In the genomic region with DNA sequence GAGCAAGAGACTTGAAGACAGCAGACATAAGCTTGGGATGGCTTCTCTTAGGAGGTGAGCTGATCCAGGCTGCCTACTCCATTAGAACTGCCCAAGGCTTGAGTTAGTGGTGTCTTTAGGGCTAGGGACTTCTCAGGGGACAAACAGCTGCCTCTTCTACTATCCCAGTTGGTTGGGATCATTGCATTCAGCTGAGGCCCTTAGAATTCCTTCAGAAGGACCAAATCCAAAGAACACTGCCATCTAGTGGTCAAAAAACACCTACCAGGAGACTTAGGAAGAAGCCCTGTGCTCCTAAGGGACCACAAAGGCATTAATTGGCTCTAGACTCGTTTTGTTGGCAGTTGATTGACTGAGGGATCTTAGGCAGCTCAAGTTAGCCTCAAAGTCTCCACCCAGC, we compare ENCODE assay signal across 8 mouse cellular contexts. TPM values are rescaled to one million over a fixed set of nuclear protein-coding genes. Genes with fewer than 3 reads are reported as not detected.
DNase-seq lines count a peak whose midpoint lies in the region; ATAC-seq and TF ChIP-seq lines count a peak whose summit lies in the region.

No protein-coding gene starts in this region.

- peak; percentile 60 to 76 for DNase-seq in heart, adult 9 months (ENCODE audit: low spot score in 2 of 2)
- DNase-seq in CH12.LX (ENCODE audit: extremely low read depth): peak; percentile 61
- peak; percentile 49 to 65 for DNase-seq in cerebellum, adult 2 months
- no peak for DNase-seq in left cerebral cortex, adult 2 months (ENCODE audit: extremely low spot score in 1 of 2, low spot score in 2 of 2)
- DNase-seq in ovary, postnatal 10 days (ENCODE audit: low spot score): no peak

- H3ac ChIP-seq in myocyte (ENCODE audit: control insufficient read depth, insufficient read length): no peak overlapping the region

- H3K79me2 ChIP-seq in CH12.LX (replicated peaks; ENCODE audit: control insufficient read depth, extremely low read depth, insufficient read depth, poor library complexity, severe bottlenecking): no peaks in the 10 kb centered on the region
- H3K79me2 ChIP-seq in myocyte (ENCODE audit: control insufficient read depth, insufficient read depth): no peaks in the 10 kb centered on the region

- H3K27me3 ChIP-seq in heart, embryonic 11.5 days (ENCODE audit: control insufficient read depth, insufficient read depth, low read length): no peaks in the 10 kb centered on the region
- H3K27me3 ChIP-seq in CH12.LX (replicated peaks): no peaks in the 10 kb centered on the region
- no peaks in the 10 kb centered on the region for H3K27me3 ChIP-seq in cerebellum, adult 2 months (ENCODE audit: control insufficient read depth, insufficient read depth, low read length)
- no peaks in the 10 kb centered on the region for H3K27me3 ChIP-seq in heart, embryonic 16.5 days (ENCODE audit: control insufficient read depth, insufficient read depth, low read length)
- no peaks in the 10 kb centered on the region for H3K27me3 ChIP-seq in myocyte (ENCODE audit: control insufficient read depth, insufficient read depth, insufficient read length)

- no peak for TF ChIP-seq POLR2A in CH12.LX (IDR thresholded peaks at IDR 0.05; ENCODE audit: low read depth, low read length)
- no peak for TF ChIP-seq POLR2A in cerebellum, adult 2 months (IDR thresholded peaks at IDR 0.05; ENCODE audit: borderline replicate concordance, insufficient read depth, low read length)
- no peak for TF ChIP-seq POLR2A in myocyte (IDR thresholded peaks at IDR 0.05; ENCODE audit: insufficient read length, low read depth)

- WGBS in heart, embryonic 11.5 days (ENCODE audit: insufficient replicate concordance): 3% methylated on average over 1 of the region's 1 CpGs
- WGBS in cerebellum, adult 2 months: 3% methylated on average over 1 of the region's 1 CpGs
- 6% methylated on average over 1 of the region's 1 CpGs for WGBS in heart, embryonic 16.5 days

- TF ChIP-seq CTCF in CH12.LX (conservative IDR thresholded peaks at IDR 0.05 in 1 of 2, IDR thresholded peaks at IDR 0.05 in 1 of 2; ENCODE audit: low read depth in 2 of 2, low read length in 2 of 2): peak; percentile 81 to 90
- peak; percentile 53; the same call in 1 of the 2 replicates for TF ChIP-seq CTCF in cerebellum, adult 2 months (IDR thresholded peaks at IDR 0.05; ENCODE audit: borderline replicate concordance, insufficient read depth, low read depth, low read length)
- TF ChIP-seq CTCF in left cerebral cortex, adult 2 months (IDR thresholded peaks at IDR 0.05): peak; percentile 90

- in situ Hi-C loops in CH12.LX (cut with MboI; ENCODE audit: low pct_ligation_motif_present, low pct_unique_long_range_greater_than_20kb, low sequenced_read_pairs): loop anchor here (5.0 kb wide), 1 partner anchor 37 kb away; no protein-coding TSS in a partner anchor

- no peak overlapping the region for H3K9ac ChIP-seq in heart, embryonic 11.5 days (ENCODE audit: low read depth, low read length)
- H3K9ac ChIP-seq in CH12.LX (ENCODE audit: insufficient read depth, low read depth): no peak overlapping the region
- H3K9ac ChIP-seq in heart, embryonic 16.5 days (ENCODE audit: low read length): no peak overlapping the region

- intact Hi-C loops in left cerebral cortex, adult 2 months (cut with DNase I): loop anchor here (10.0 kb wide), 2 partner anchors 280 to 560 kb away; no protein-coding TSS in a partner anchor

- peaks cover 6% of the 10 kb centered on the region; the same call in 1 of the 2 replicates for H3K4me1 ChIP-seq in heart, embryonic 11.5 days (ENCODE audit: control insufficient read depth, insufficient read depth, low read length)
- no peaks in the 10 kb centered on the region for H3K4me1 ChIP-seq in CH12.LX (ENCODE audit: control insufficient read depth in 1 of 2, insufficient read depth in 2 of 2)
- peaks cover 3% of the 10 kb centered on the region for H3K4me1 ChIP-seq in cerebellum, adult 2 months (ENCODE audit: control insufficient read depth, insufficient read depth, low read length)
- H3K4me1 ChIP-seq in heart, embryonic 16.5 days (ENCODE audit: control insufficient read depth, insufficient read depth, low read length): peaks cover 6% of the 10 kb centered on the region

- no peak for TF ChIP-seq EP300 in CH12.LX (IDR thresholded peaks at IDR 0.05; ENCODE audit: low read length)

- dilution Hi-C loops in CH12.LX (cut with MboI; ENCODE audit: extremely low pct_ligation_motif_present, extremely low pct_unique_long_range_greater_than_20kb, low sequenced_read_pairs): no loop called here

- no peaks in the 10 kb centered on the region for H3K9me3 ChIP-seq in heart, embryonic 11.5 days (replicated peaks; ENCODE audit: control insufficient read depth, low read length)
- no peaks in the 10 kb centered on the region for H3K9me3 ChIP-seq in CH12.LX (replicated peaks; ENCODE audit: low read length)
- H3K9me3 ChIP-seq in heart, embryonic 16.5 days (replicated peaks; ENCODE audit: control insufficient read depth, low read length): no peaks in the 10 kb centered on the region

- H3K27ac ChIP-seq in heart, embryonic 11.5 days (ENCODE audit: low read depth, low read length): no peak overlapping the region
- no peak overlapping the region for H3K27ac ChIP-seq in CH12.LX (ENCODE audit: insufficient read depth, low read depth)
- no peak overlapping the region for H3K27ac ChIP-seq in cerebellum, adult 2 months (ENCODE audit: insufficient read depth, low read length)
- peak overlapping the region; percentile 23; the same call in 1 of the 2 replicates for H3K27ac ChIP-seq in heart, embryonic 16.5 days (ENCODE audit: low read length)
- H3K27ac ChIP-seq in left cerebral cortex, adult 2 months: no peak overlapping the region

- H3K4me3 ChIP-seq in heart, embryonic 11.5 days (ENCODE audit: low read depth, low read length): no peak overlapping the region
- H3K4me3 ChIP-seq in CH12.LX (replicated peaks in 1 of 3; ENCODE audit: low read depth in 2 of 3, low read length in 2 of 3, poor library complexity in 1 of 3) (no peak overlapping the region), myocyte (no peak overlapping the region)
- H3K4me3 ChIP-seq in cerebellum, adult 2 months (replicated peaks; ENCODE audit: insufficient read depth, low read depth, low read length): no peak overlapping the region
- H3K4me3 ChIP-seq in heart, embryonic 16.5 days (ENCODE audit: low read length): no peak overlapping the region
- no peak overlapping the region for H3K4me3 ChIP-seq in left cerebral cortex, adult 2 months

- TF ChIP-seq RAD21 in CH12.LX (IDR thresholded peaks at IDR 0.05; ENCODE audit: low read depth, low read length): peak; percentile 51

- H3K4me2 ChIP-seq in heart, embryonic 11.5 days: no peak overlapping the region
- no peak overlapping the region for H3K4me2 ChIP-seq in CH12.LX (ENCODE audit: insufficient read depth, low read depth, poor library complexity, severe bottlenecking)
- no peak overlapping the region for H3K4me2 ChIP-seq in heart, embryonic 16.5 days (ENCODE audit: low read depth, low read length)
- peak overlapping the region; percentile 3 for H3K4me2 ChIP-seq in myocyte (ENCODE audit: low read depth)

- ATAC-seq in heart, embryonic 11.5 days (replicated peaks; ENCODE audit: insufficient number of reproducible peaks, low FRiP score, low TSS enrichment): no peak
- ATAC-seq in heart, embryonic 16.5 days (replicated peaks; ENCODE audit: extremely low read depth, insufficient read depth, low FRiP score): no peak

- no peaks in the 10 kb centered on the region for H3K36me3 ChIP-seq in heart, embryonic 11.5 days (ENCODE audit: control insufficient read depth, insufficient read depth, low read length)
- H3K36me3 ChIP-seq in CH12.LX (replicated peaks in 1 of 2; ENCODE audit: control insufficient read depth in 1 of 2, insufficient read depth in 1 of 2, low read length in 1 of 2) (peaks cover 24 to 81% of the 10 kb centered on the region in 2 experiments), myocyte (ENCODE audit: control insufficient read depth, insufficient read depth) (peaks cover 3% of the 10 kb centered on the region)
- H3K36me3 ChIP-seq in heart, embryonic 16.5 days (ENCODE audit: control insufficient read depth, insufficient read depth): peaks cover 2% of the 10 kb centered on the region; the same call in 1 of the 2 replicates

TF ChIP-seq in CH12.LX, 34 proteins besides CTCF, POLR2A, EP300 and RAD21 (continues in another document):
- TF ChIP-seq JUND (conservative IDR thresholded peaks at IDR 0.05; ENCODE audit: low read depth, low read length) (no peak), RCOR1 (conservative IDR thresholded peaks at IDR 0.05; ENCODE audit: low read depth, low read length) (no peak), MAX (IDR thresholded peaks at IDR 0.05; ENCODE audit: low read length) (no peak)

TF ChIP-seq in myocyte, 11 proteins besides CTCF, POLR2A, EP300 and RAD21 (continues in another document):
- no peak for TF ChIP-seq MYOG (IDR thresholded peaks at IDR 0.05; ENCODE audit: control insufficient read depth in 1 of 3, insufficient read depth in 1 of 3, insufficient read length in 2 of 3, low read depth in 2 of 3)
- no peak for TF ChIP-seq TCF12 (IDR thresholded peaks at IDR 0.05; ENCODE audit: insufficient read depth, poor library complexity, severe bottlenecking)

RNA-seq across cellular contexts. Expression of gene Atox1, which starts 16.3 kb away (rescaled TPM):
- polyA plus RNA-seq in heart, embryonic 11.5 days (2014; fragmentation: Nextera tagmentation; extraction: Ambion mirVana): 273 and 292 TPM in 2 replicates
- total RNA-seq in CH12.LX (2012; rRNA removed): 445 and 523 TPM in 2 replicates
- total RNA-seq in CH12.LX (2014; rRNA removed): 382 and 398 TPM in 2 replicates
- 242 and 264 TPM in 2 replicates for polyA plus RNA-seq in CH12.LX (2012; ENCODE audit: insufficient read length, low read depth)
- polyA plus RNA-seq in cerebellum, adult 2 months (2012; rRNA removed): 203 and 218 TPM in 2 replicates
- 213 and 263 TPM in 2 replicates for polyA plus RNA-seq in heart, embryonic 16.5 days (2015; fragmentation: Nextera tagmentation; extraction: Ambion mirVana)
- total RNA-seq in left cerebral cortex, adult 2 months (2021): 10 to 100 TPM; 87.0 to 97.9 TPM
- polyA plus RNA-seq in myocyte (2012; fragmentation: generic; extraction: Trizol): 264 TPM

RNA-seq across cellular contexts. Expression of gene Sparc, which starts 21.8 kb away (rescaled TPM):
- polyA plus RNA-seq in heart, embryonic 11.5 days (2014; fragmentation: Nextera tagmentation; extraction: Ambion mirVana): 1,182 and 1,259 TPM in 2 replicates
- total RNA-seq in CH12.LX (2012; rRNA removed) (0.13 and 0.34 TPM in 2 replicates), CH12.LX (2014; rRNA removed) (not detected in 2 replicates)
- polyA plus RNA-seq in CH12.LX (2012; ENCODE audit: insufficient read length, low read depth) (0.40 and 0.57 TPM in 2 replicates), myocyte (2012; fragmentation: generic; extraction: Trizol) (1,961 TPM)
- polyA plus RNA-seq in cerebellum, adult 2 months (2012; rRNA removed): 1,317 and 1,324 TPM in 2 replicates
- 1,876 and 1,966 TPM in 2 replicates for polyA plus RNA-seq in heart, embryonic 16.5 days (2015; fragmentation: Nextera tagmentation; extraction: Ambion mirVana)
- total RNA-seq in left cerebral cortex, adult 2 months (2021): 100 to 1,000 TPM; 177 to 202 TPM

RNA-seq across cellular contexts. Expression of gene G3bp1, which starts 24.7 kb away (rescaled TPM):
- polyA plus RNA-seq in heart, embryonic 11.5 days (2014; fragmentation: Nextera tagmentation; extraction: Ambion mirVana): 125 and 133 TPM in 2 replicates
- total RNA-seq in CH12.LX (2012; rRNA removed) (145 and 182 TPM in 2 replicates), CH12.LX (2014; rRNA removed) (183 and 188 TPM in 2 replicates)
- polyA plus RNA-seq in CH12.LX (2012; ENCODE audit: insufficient read length, low read depth) (202 and 233 TPM in 2 replicates), myocyte (2012; fragmentation: generic; extraction: Trizol) (52.2 TPM)
- polyA plus RNA-seq in cerebellum, adult 2 months (2012; rRNA removed): 21.3 and 22.8 TPM in 2 replicates
- polyA plus RNA-seq in heart, embryonic 16.5 days (2015; fragmentation: Nextera tagmentation; extraction: Ambion mirVana): 104 and 106 TPM in 2 replicates
- 10 to 100 TPM; 34.8 to 35.0 TPM for total RNA-seq in left cerebral cortex, adult 2 months (2021)

Comparison
In these comparisons a context has a peak if more than half of its experiments do, and no peak if none do; other contexts are left out.
1. DNase-seq: peak in heart, adult 9 months (2 of 2), CH12.LX (single experiment) and cerebellum, adult 2 months (2 of 2); none in left cerebral cortex, adult 2 months (0 of 2) and ovary, postnatal 10 days (single experiment).
2. RNA of gene Sparc, which starts 21.8 kb away (polyA plus RNA-seq): 1,961 TPM in myocyte (single experiment), 1,876 to 1,966 TPM in heart, embryonic 16.5 days, 1,317 to 1,324 TPM in cerebellum, adult 2 months and 1,182 to 1,259 TPM in heart, embryonic 11.5 days; 0.40 to 0.57 TPM in CH12.LX; every median in the first group is over 100 times any median in the second.
3. Peak in every context shown above with its lines, with median percentiles within 50 percentile points of each other: CTCF ChIP-seq.